Mouse (Mus musculus): ENCODE measurements around the gene Rgs6. TPM values are rescaled to one million over a fixed set of nuclear protein-coding genes. Genes with fewer than 3 reads are reported as not detected.

Rgs6 gene
- total and polyA plus RNA-seq, 3 experiments = 7.3 to 12.6 (median 10.2) TPM

DNA sequence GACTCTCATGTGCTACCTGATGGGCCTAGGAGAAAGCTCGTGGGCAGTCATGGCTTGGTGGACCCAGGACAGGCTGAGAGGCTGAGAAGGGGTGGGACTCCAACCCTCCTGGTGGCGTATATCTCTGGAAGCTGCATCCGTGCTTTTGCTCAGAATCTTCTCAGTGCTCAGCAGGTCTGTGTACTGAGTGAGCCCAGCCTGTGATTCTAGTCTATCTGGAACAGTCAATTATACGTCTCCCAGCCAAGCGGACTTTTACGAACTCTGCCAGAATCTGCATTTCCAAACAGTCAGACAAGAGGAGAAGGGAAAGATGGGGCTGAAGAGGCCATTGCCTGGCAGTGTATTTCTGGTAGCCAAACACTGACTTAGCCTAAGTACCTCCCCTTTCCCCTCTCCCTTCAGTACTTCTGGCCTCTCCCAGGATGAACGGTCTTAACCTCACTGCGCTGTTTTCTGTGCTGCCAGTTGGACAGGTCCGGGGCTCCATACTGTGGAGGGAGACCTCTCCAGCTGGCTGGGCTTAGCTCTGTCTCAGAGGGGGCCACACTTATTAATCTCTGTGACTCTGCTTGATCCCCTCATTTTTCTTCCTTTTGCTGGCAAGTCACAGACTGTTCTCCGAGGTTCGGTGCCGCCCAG, 110.9 kb downstream of the Rgs6 start:
- no peak overlapping the region for H3K9ac ChIP-seq (ENCODE audit: low read depth, low read length)
- no peaks in the 10 kb centered on the region for H3K4me1 ChIP-seq (ENCODE audit: control insufficient read depth, insufficient read depth, low read length)
- H3K27me3 ChIP-seq (ENCODE audit: control insufficient read depth, insufficient read depth, low read length) = no peaks in the 10 kb centered on the region
- no peak overlapping the region for H3K4me3 ChIP-seq
- 73% methylated on average over 12 of the region's 12 CpGs for WGBS
- DNase-seq = no peak
- TF ChIP-seq EP300 (IDR thresholded peaks at IDR 0.05; ENCODE audit: insufficient read depth, low read depth, low read length) = no peak
- TF ChIP-seq CTCF (IDR thresholded peaks at IDR 0.05) = no peak
- no peak for TF ChIP-seq POLR2A (IDR thresholded peaks at IDR 0.05; ENCODE audit: insufficient read depth, low read depth, low read length)
- intact Hi-C loops (cut with DNase I) = no loop called here
- no peaks in the 10 kb centered on the region for H3K36me3 ChIP-seq (ENCODE audit: control insufficient read depth, insufficient read depth, low read length)
- no peaks in the 10 kb centered on the region for H3K79me2 ChIP-seq (replicated peaks; ENCODE audit: control insufficient read depth, insufficient read depth, low read length)
- no peak overlapping the region for H3K27ac ChIP-seq

DNA sequence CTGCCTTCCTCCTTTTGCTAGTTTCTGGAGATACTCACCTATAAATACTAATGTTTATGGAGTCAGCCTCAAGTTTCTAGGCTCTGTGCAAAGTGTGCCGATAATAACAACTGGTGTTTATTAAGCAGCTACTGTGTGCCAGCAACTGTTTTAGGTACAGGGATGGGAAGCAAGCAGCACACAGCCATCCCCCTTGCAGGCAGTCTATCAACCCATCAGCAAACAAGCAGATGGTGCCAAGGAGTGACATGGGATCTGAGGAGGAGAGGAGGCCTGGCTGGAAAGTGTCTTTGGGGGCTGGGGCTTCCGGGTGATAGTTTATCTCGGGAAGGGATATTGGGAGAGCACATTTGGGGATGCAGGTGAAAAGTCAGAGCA, 111.4 kb downstream of the Rgs6 start:
- intact Hi-C loops (cut with DNase I) = no loop called here
- no peaks in the 10 kb centered on the region for H3K27me3 ChIP-seq (ENCODE audit: control insufficient read depth, insufficient read depth, low read length)
- WGBS = 72% methylated on average over 3 of the region's 3 CpGs

DNA sequence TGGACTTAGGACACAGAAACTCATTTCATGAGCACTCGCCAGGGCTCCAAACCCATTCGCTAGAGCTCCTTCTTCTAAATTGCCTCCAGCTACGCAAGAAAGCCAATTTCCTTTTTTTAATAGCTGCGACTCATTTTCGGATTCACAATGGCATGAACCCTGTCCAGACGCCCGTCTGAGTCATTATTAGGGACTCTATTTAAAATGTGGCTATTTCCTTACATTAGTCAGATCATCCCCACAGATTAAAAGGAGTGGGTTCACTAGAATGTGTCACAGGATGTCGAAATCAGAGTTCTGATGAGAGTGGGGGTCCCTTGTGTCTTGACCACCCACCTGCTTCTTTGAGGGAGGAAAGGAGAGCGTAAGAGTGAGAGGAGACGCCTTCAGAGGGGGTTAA, 112.1 kb downstream of the Rgs6 start:
- H3K9ac ChIP-seq (ENCODE audit: low read depth, low read length) = no peak overlapping the region
- intact Hi-C loops (cut with DNase I) = loop anchor here (2.0 kb wide), 1 partner anchor 319 kb away; no protein-coding TSS in a partner anchor
- H3K79me2 ChIP-seq (replicated peaks; ENCODE audit: control insufficient read depth, insufficient read depth, low read length) = no peaks in the 10 kb centered on the region
- 76% methylated on average over 10 of the region's 10 CpGs for WGBS
- H3K36me3 ChIP-seq (ENCODE audit: control insufficient read depth, insufficient read depth, low read length) = no peaks in the 10 kb centered on the region
- no peaks in the 10 kb centered on the region for H3K4me1 ChIP-seq (ENCODE audit: control insufficient read depth, insufficient read depth, low read length)
- no peak for DNase-seq
- no peak for TF ChIP-seq EP300 (IDR thresholded peaks at IDR 0.05; ENCODE audit: insufficient read depth, low read depth, low read length)
- TF ChIP-seq CTCF (IDR thresholded peaks at IDR 0.05) = no peak
- no peak for TF ChIP-seq POLR2A (IDR thresholded peaks at IDR 0.05; ENCODE audit: insufficient read depth, low read depth, low read length)
- H3K27me3 ChIP-seq (ENCODE audit: control insufficient read depth, insufficient read depth, low read length) = no peaks in the 10 kb centered on the region
- H3K4me3 ChIP-seq = no peak overlapping the region
- H3K27ac ChIP-seq = no peak overlapping the region

More for the DNA sequence above, 111.4 kb downstream of the Rgs6 start:
- Histone ChIP-seq H3K4me1 (ENCODE audit: control insufficient read depth, insufficient read depth, low read length) (no peaks in the 10 kb centered on the region), H3K27ac (no peak overlapping the region), H3K4me3 (no peak overlapping the region), H3K36me3 (ENCODE audit: control insufficient read depth, insufficient read depth, low read length) (no peaks in the 10 kb centered on the region), H3K79me2 (replicated peaks; ENCODE audit: control insufficient read depth, insufficient read depth, low read length) (no peaks in the 10 kb centered on the region), H3K9ac (ENCODE audit: low read depth, low read length) (no peak overlapping the region)
- TF ChIP-seq EP300 (IDR thresholded peaks at IDR 0.05; ENCODE audit: insufficient read depth, low read depth, low read length) (no peak), CTCF (IDR thresholded peaks at IDR 0.05) (no peak), POLR2A (IDR thresholded peaks at IDR 0.05; ENCODE audit: insufficient read depth, low read depth, low read length) (no peak)
- no peak for DNase-seq

DNA sequence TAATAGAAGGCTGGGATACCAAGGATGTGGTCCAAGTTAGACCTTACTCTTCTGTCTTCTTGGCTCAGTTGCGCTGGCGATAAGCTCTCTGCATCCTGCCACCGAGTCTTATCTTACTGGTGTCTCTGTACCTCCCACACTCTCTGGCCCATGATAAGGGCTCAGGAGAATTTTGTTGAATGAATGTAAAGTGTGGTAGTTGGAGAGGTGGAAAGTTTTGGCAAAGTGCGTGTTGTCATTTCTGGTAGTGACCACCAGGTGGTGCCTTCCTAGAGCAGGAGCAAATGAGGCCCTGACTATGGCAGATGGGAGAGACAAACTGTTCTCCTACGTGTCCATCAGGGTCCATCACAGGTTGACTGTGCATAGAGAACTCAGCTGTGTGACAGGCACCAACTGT, 112.7 kb downstream of the Rgs6 start:
- peak; percentile 25 to 45 for DNase-seq
- H3K27ac ChIP-seq = no peak overlapping the region
- no peaks in the 10 kb centered on the region for H3K36me3 ChIP-seq (ENCODE audit: control insufficient read depth, insufficient read depth, low read length)
- no peak overlapping the region for H3K9ac ChIP-seq (ENCODE audit: low read depth, low read length)
- H3K27me3 ChIP-seq (ENCODE audit: control insufficient read depth, insufficient read depth, low read length) = no peaks in the 10 kb centered on the region
- H3K4me3 ChIP-seq = no peak overlapping the region
- intact Hi-C loops (cut with DNase I) = loop anchor here (1.0 to 2.0 kb wide), 2 partner anchors 245 to 318 kb away; no protein-coding TSS in a partner anchor
- H3K79me2 ChIP-seq (replicated peaks; ENCODE audit: control insufficient read depth, insufficient read depth, low read length) = no peaks in the 10 kb centered on the region
- TF ChIP-seq CTCF (IDR thresholded peaks at IDR 0.05) (peak; percentile 90), EP300 (IDR thresholded peaks at IDR 0.05; ENCODE audit: insufficient read depth, low read depth, low read length) (no peak)
- WGBS = 43% methylated on average over 5 of the region's 5 CpGs
- H3K4me1 ChIP-seq (ENCODE audit: control insufficient read depth, insufficient read depth, low read length) = no peaks in the 10 kb centered on the region

DNA sequence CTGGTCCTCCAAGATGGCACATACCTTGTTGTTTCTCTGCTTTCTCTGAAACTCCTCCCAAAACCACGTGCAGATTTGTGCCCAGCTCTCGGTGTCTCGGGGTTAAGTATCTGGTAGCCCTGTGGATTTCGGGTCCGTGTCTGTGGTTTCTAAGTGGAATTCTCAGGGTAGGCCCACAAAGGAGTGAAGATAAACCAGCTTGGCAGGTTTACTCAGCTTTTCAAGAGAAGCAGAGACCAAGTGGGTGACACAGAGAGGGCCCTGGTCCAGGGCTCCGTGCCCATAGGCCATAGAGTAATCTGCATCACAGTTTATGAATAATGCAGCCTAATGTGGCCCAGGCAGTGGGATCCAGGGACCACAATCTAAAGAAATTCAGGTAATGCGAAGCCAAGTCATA, 113.3 kb downstream of the Rgs6 start:
- H3K4me3 ChIP-seq = no peak overlapping the region
- no peak for TF ChIP-seq POLR2A (IDR thresholded peaks at IDR 0.05; ENCODE audit: insufficient read depth, low read depth, low read length)
- no peak for TF ChIP-seq EP300 (IDR thresholded peaks at IDR 0.05; ENCODE audit: insufficient read depth, low read depth, low read length)
- no peak for TF ChIP-seq CTCF (IDR thresholded peaks at IDR 0.05)
- no peak overlapping the region for H3K27ac ChIP-seq
- no peaks in the 10 kb centered on the region for H3K79me2 ChIP-seq (replicated peaks; ENCODE audit: control insufficient read depth, insufficient read depth, low read length)
- no peaks in the 10 kb centered on the region for H3K36me3 ChIP-seq (ENCODE audit: control insufficient read depth, insufficient read depth, low read length)
- no peak for DNase-seq
- H3K9ac ChIP-seq (ENCODE audit: low read depth, low read length) = no peak overlapping the region
- intact Hi-C loops (cut with DNase I) = loop anchor here (1.0 to 2.0 kb wide), 2 partner anchors 245 to 317 kb away; no protein-coding TSS in a partner anchor
- WGBS = 71% methylated on average over 7 of the region's 7 CpGs
- H3K4me1 ChIP-seq (ENCODE audit: control insufficient read depth, insufficient read depth, low read length) = no peaks in the 10 kb centered on the region
- H3K27me3 ChIP-seq (ENCODE audit: control insufficient read depth, insufficient read depth, low read length) = no peaks in the 10 kb centered on the region

DNA sequence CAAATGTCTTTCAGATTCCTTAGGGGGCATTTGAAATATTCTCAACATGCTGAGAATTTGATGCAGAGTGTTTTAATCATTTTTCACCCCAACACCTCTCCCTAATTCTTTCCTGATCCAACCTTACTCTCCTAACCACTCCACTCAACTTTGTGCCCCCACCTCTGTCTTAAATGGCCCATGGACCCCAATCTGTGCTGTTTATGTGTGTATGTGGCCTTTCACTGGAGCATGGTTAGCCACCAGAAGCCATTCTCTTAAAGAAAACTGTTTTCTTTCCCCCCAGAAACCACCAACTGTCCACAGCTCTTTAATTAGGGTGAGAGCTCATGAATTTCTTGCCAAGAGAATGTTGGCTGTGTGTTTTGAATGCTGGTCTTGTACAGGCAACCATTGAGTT, 122.3 kb downstream of the Rgs6 start:
- TF ChIP-seq CTCF (IDR thresholded peaks at IDR 0.05) (no peak), EP300 (IDR thresholded peaks at IDR 0.05; ENCODE audit: insufficient read depth, low read depth, low read length) (no peak), POLR2A (IDR thresholded peaks at IDR 0.05; ENCODE audit: insufficient read depth, low read depth, low read length) (no peak)
- no peaks in the 10 kb centered on the region for H3K79me2 ChIP-seq (replicated peaks; ENCODE audit: control insufficient read depth, insufficient read depth, low read length)
- H3K27ac ChIP-seq = no peak overlapping the region
- H3K4me3 ChIP-seq = no peak overlapping the region
- intact Hi-C loops (cut with DNase I) = no loop called here
- no peaks in the 10 kb centered on the region for H3K36me3 ChIP-seq (ENCODE audit: control insufficient read depth, insufficient read depth, low read length)
- H3K27me3 ChIP-seq (ENCODE audit: control insufficient read depth, insufficient read depth, low read length) = no peaks in the 10 kb centered on the region
- DNase-seq = no peak
- no peak overlapping the region for H3K9ac ChIP-seq (ENCODE audit: low read depth, low read length)
- H3K4me1 ChIP-seq (ENCODE audit: control insufficient read depth, insufficient read depth, low read length) = no peaks in the 10 kb centered on the region

All from heart, adult 2 months (tissue).